Mouse (Mus musculus) liver, adult 2 months (tissue): ENCODE data around the gene Il23a. TPM values are rescaled to one million over a fixed set of nuclear protein-coding genes. Genes with fewer than 3 reads are reported as not detected.

Source experiments
- DNase-seq: peaks from one replicate; pipeline ENCODE4 v3.0.0-alpha.2; 2011; ENCODE audit warnings: low read depth, low spot score; ENCODE audit errors: extremely low read depth
- H3K27ac ChIP-seq: fragments of 200-500 bp; replicated peaks from 2 replicates; pipeline ENCODE4 v1.5.1; 2012; ENCODE audit warnings: low read depth, mild to moderate bottlenecking, control low read depth, inconsistent platforms, low read length; ENCODE audit not compliant: insufficient read depth
- H3K27me3 ChIP-seq: fragments of 200-500 bp; 2 replicates; pipeline ENCODE4 v1.6.1; 2012; ENCODE audit warnings: mild to moderate bottlenecking, moderate library complexity, low read length, inconsistent platforms; ENCODE audit not compliant: control insufficient read depth, insufficient read depth
- H3K36me3 ChIP-seq: fragments of 200-500 bp; 2 replicates; pipeline ENCODE4 v1.6.1; 2012; ENCODE audit warnings: low read length, inconsistent platforms; ENCODE audit not compliant: control insufficient read depth, insufficient read depth
- H3K4me1 ChIP-seq: fragments of 200-500 bp; 2 replicates; pipeline ENCODE4 v1.6.1; 2011; ENCODE audit warnings: low read length; ENCODE audit not compliant: control insufficient read depth, insufficient read depth
- H3K4me3 ChIP-seq: fragments of 200-500 bp; 2 replicates; pipeline ENCODE4 v1.5.1; 2011; ENCODE audit warnings: low read depth, mild to moderate bottlenecking, control low read depth, low read length, moderate library complexity; ENCODE audit not compliant: insufficient read depth
- H3K79me2 ChIP-seq: fragments of 200-500 bp; 2 replicates; pipeline ENCODE4 v1.6.1; 2012; ENCODE audit warnings: inconsistent platforms, mild to moderate bottlenecking, low read length, moderate library complexity; ENCODE audit not compliant: control insufficient read depth, insufficient read depth
- H3K9ac ChIP-seq: fragments of 200-500 bp; 2 replicates; pipeline ENCODE4 v1.6.1; 2012; ENCODE audit warnings: low read depth, mild to moderate bottlenecking, control low read depth, inconsistent platforms, low read length
- CTCF ChIP-seq: fragments of 200-500 bp; IDR thresholded peaks from 2 replicates; pipeline ENCODE4 v1.5.1; 2011; ENCODE audit warnings: low read depth, low read length, control low read depth
- POLR2A ChIP-seq: fragments of 200-500 bp; IDR thresholded peaks from 2 replicates; pipeline ENCODE4 v1.6.1; 2011; ENCODE audit warnings: low read length, control low read depth; ENCODE audit not compliant: insufficient read depth; ENCODE audit errors: extremely low read depth
- WGBS: fragments of 180-500 bp; shearing (Covaris S2); methylation state at CpG from one replicate; pipeline ENCODE4 v1.1.7; 2018; 5-methylcytosine and 5-hydroxymethylcytosine counted together
- polyA plus RNA-seq: library from polyadenylated mRNA; depleted of rRNA; stranded (reverse); fragments of >200 nt; gene quantifications from 2 replicates; pipeline ENCODE4 v1.2.3, GENCODE M21; 2012; rRNA removed
- total RNA-seq: library from RNA; depleted of rRNA; stranded (reverse); fragments of >200 nt; gene quantifications from 2 replicates; pipeline ENCODE4 v1.2.3, GENCODE M21; 2014; rRNA removed

Gene Il23a
- not detected in 2 replicates for total RNA-seq
- polyA plus RNA-seq = not detected in 2 replicates

GRCm38 (mm10) chr10:128298702-128299171 lies at the start of gene Il23a:
Il23a (minus strand) TSS chr10:128298752.
- H3K9ac ChIP-seq = no peak within 1 kb of the TSS
- WGBS = 36% methylated on average over 11 of the region's 11 CpGs
- no peaks in the 10 kb centered on the region for H3K79me2 ChIP-seq
- H3K4me3 ChIP-seq = no peak within 1 kb of the TSS
- H3K27ac ChIP-seq = 0 out of 2 replicates have a peak within 1 kb of the TSS, but pooled peaks have one; percentile 1
- H3K27me3 ChIP-seq = no peaks in the 10 kb centered on the region
- no peak for DNase-seq
- no peaks in the 10 kb centered on the region for H3K36me3 ChIP-seq
- peaks cover 3% of the 10 kb centered on the region for H3K4me1 ChIP-seq
- TF ChIP-seq POLR2A (no peak), CTCF (no peak)

- Histone ChIP-seq H3K9ac (peak overlapping the region; percentile 21; the same call in 1 of the 2 replicates), H3K4me3 (no peak overlapping the region), H3K27me3 (no peaks in the 10 kb centered on the region), H3K4me1 (peaks cover 30% of the 10 kb centered on the region), H3K36me3 (peaks cover 25% of the 10 kb centered on the region), H3K79me2 (peaks cover 13% of the 10 kb centered on the region; the same call in 1 of the 2 replicates), H3K27ac (peak overlapping the region; percentile 12; the same call in 1 of the 2 replicates)
- DNase-seq = peak; percentile 34
- 69% methylated on average over 8 of the region's 8 CpGs for WGBS
- TF ChIP-seq POLR2A (no peak), CTCF (no peak)
Measured at GRCm38 (mm10) chr10:128347541-128347940, 49.0 kb upstream of the Il23a start.

GRCm38 (mm10) chr10:128344568-128345275 lies 46.2 kb upstream of the Il23a start:
- DNase-seq = peak; percentile 92
- peaks cover 34% of the 10 kb centered on the region for H3K4me1 ChIP-seq
- peaks cover 21% of the 10 kb centered on the region; the same call in 1 of the 2 replicates for H3K79me2 ChIP-seq
- no peak overlapping the region for H3K4me3 ChIP-seq
- WGBS = 4% methylated on average over 7 of the region's 7 CpGs
- H3K36me3 ChIP-seq = peaks cover 3% of the 10 kb centered on the region; the same call in 1 of the 2 replicates
- no peaks in the 10 kb centered on the region for H3K27me3 ChIP-seq
- H3K9ac ChIP-seq = no peak overlapping the region; the same call in 1 of the 2 replicates
- TF ChIP-seq POLR2A (no peak), CTCF (no peak)
- peak overlapping the region; percentile 51 for H3K27ac ChIP-seq

- TF ChIP-seq CTCF (no peak), POLR2A (no peak)
- no peaks in the 10 kb centered on the region for H3K36me3 ChIP-seq
- 19% methylated on average over 1 of the region's 1 CpGs for WGBS
- H3K27me3 ChIP-seq = no peaks in the 10 kb centered on the region
- H3K9ac ChIP-seq = no peak overlapping the region
- H3K4me1 ChIP-seq = peaks cover 39% of the 10 kb centered on the region
- peak; percentile 94 for DNase-seq
- no peak overlapping the region for H3K4me3 ChIP-seq
- peak overlapping the region; percentile 83 for H3K27ac ChIP-seq
- peaks cover 29% of the 10 kb centered on the region; the same call in 1 of the 2 replicates for H3K79me2 ChIP-seq
Measured at GRCm38 (mm10) chr10:128343436-128343835, 44.9 kb upstream of the Il23a start.

- Histone ChIP-seq H3K4me3 (no peak overlapping the region), H3K27ac (peak overlapping the region; percentile 85; the same call in 1 of the 2 replicates), H3K4me1 (peaks cover 38% of the 10 kb centered on the region), H3K27me3 (no peaks in the 10 kb centered on the region), H3K79me2 (peaks cover 23% of the 10 kb centered on the region; the same call in 1 of the 2 replicates), H3K36me3 (no peaks in the 10 kb centered on the region), H3K9ac (no peak overlapping the region)
- TF ChIP-seq POLR2A = no peak
- no peak; the same call in 1 of the 2 replicates for TF ChIP-seq CTCF
- 69% methylated on average over 2 of the region's 2 CpGs for WGBS
- no peak for DNase-seq
Measured at GRCm38 (mm10) chr10:128340257-128340656, 41.7 kb upstream of the Il23a start.

GRCm38 (mm10) chr10:128338948-128339347 lies 40.4 kb upstream of the Il23a start:
- WGBS = 6% methylated on average over 2 of the region's 2 CpGs
- peaks cover 23% of the 10 kb centered on the region; the same call in 1 of the 2 replicates for H3K79me2 ChIP-seq
- H3K4me3 ChIP-seq = peak overlapping the region; percentile 98
- H3K4me1 ChIP-seq = peaks cover 35% of the 10 kb centered on the region
- peak overlapping the region; percentile 39 for H3K9ac ChIP-seq
- H3K36me3 ChIP-seq = no peaks in the 10 kb centered on the region
- no peaks in the 10 kb centered on the region for H3K27me3 ChIP-seq
- peak; percentile 63 for DNase-seq
- peak overlapping the region; percentile 98 for H3K27ac ChIP-seq
- TF ChIP-seq POLR2A (no peak), CTCF (no peak)
